Mouse (Mus musculus): Measurements from ENCODE around the gene Slc22a18.

Gene Slc22a18

GRCm38 (mm10) chr7:143473347-143474101 is at the start of gene Slc22a18:
Gene Slc22a18 (plus strand): TSS chr7:143473736.
- DNase-seq, result peak; percentile 73

GRCm38 (mm10) chr7:143428142-143428813 is 45.3 kb upstream of the Slc22a18 start:
- DNase-seq, result peak; percentile 42

- DNase-seq, result peak; percentile 45
These were observed 44.6 kb upstream of the Slc22a18 start for GRCm38 (mm10) chr7:143428814-143429499.

GRCm38 (mm10) chr7:143432631-143433030 is 40.9 kb upstream of the Slc22a18 start:
- DNase-seq, result no peak

GRCm38 (mm10) chr7:143433331-143433730 is 40.2 kb upstream of the Slc22a18 start:
- DNase-seq, result no peak

GRCm38 (mm10) chr7:143437231-143437893 is 36.2 kb upstream of the Slc22a18 start:
- DNase-seq, result no peak

GRCm38 (mm10) chr7:143437894-143438581 is 35.5 kb upstream of the Slc22a18 start:
- no peak for DNase-seq

- DNase-seq, result no peak
These were observed 34.6 kb upstream of the Slc22a18 start for GRCm38 (mm10) chr7:143438965-143439364.

- DNase-seq, result no peak
These were observed 29.0 kb upstream of the Slc22a18 start for GRCm38 (mm10) chr7:143444580-143444954.

- DNase-seq, result no peak
These were observed 28.4 kb upstream of the Slc22a18 start for GRCm38 (mm10) chr7:143444955-143445648.

GRCm38 (mm10) chr7:143445651-143446460 is 27.7 kb upstream of the Slc22a18 start:
- DNase-seq, result no peak

- DNase-seq, result no peak
These were observed 26.4 kb upstream of the Slc22a18 start for GRCm38 (mm10) chr7:143447130-143447529.

- no peak for DNase-seq
These were observed 14.6 kb upstream of the Slc22a18 start for GRCm38 (mm10) chr7:143458963-143459331.

- DNase-seq, result peak; percentile 72
These were observed 14.0 kb upstream of the Slc22a18 start for GRCm38 (mm10) chr7:143459332-143460211.

- no peak for DNase-seq
These were observed 13.2 kb upstream of the Slc22a18 start for GRCm38 (mm10) chr7:143460217-143460834.

- peak; percentile 96 for DNase-seq
These were observed 12.7 kb upstream of the Slc22a18 start, which contains the start of gene Cdkn1c for GRCm38 (mm10) chr7:143460874-143461273. Gene Cdkn1c (minus strand): TSS chr7:143461050.

- no peak for DNase-seq
These were observed 12.2 kb upstream of the Slc22a18 start for GRCm38 (mm10) chr7:143461294-143461870.

- DNase-seq, result no peak
These were observed 11.6 kb upstream of the Slc22a18 start for GRCm38 (mm10) chr7:143461920-143462319.

GRCm38 (mm10) chr7:143462516-143462915 is 11.0 kb upstream of the Slc22a18 start:
- no peak for DNase-seq

Data from lung, postnatal 10 days (tissue).